Mouse (Mus musculus): ENCODE results near the gene Phf23. TPM values are rescaled to one million over a fixed set of nuclear protein-coding genes. Genes with fewer than 3 reads are reported as not detected.

Phf23 gene
- polyA plus RNA-seq, 1 experiment from 2014 or later = 75.6 TPM

DNA sequence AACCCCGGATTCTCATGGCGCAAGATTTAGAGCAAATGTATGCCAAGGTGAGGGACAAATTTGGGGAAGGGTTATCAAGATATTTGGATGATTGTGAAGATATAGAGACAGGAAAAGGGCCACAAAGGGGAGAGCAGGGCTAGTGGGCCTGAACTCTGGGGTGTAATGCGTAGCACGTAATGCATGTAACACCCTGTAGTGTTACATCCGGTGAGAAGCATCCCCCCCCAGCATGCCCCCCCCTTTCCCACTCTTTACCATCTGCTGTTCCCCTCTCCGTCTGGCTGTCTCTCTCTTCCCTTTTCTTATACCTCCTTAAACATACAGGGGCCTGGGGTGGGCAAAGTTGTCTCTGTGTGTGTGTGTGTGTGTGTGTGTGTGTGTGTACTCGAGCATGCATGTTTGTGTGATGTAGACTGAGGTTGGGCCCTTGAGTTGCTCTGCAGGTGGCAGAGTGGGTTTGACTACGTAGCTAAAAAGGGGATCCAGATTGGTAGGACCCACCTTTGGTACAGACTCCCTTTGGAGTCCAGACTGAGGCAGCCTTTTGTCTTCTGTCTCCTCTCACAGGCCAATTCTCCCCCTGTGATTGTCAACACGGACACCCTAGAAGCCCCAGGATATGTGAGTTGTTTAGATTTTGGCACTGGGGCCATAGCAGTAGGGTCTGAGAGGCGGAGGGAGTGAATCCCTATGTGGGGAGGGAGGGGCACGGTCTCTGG, 34.4 kb downstream of the Phf23 start:
- Histone ChIP-seq H3K4me2 (replicated peaks) (peak overlapping the region; percentile 48), H3K4me3 (peak overlapping the region; percentile 30), H3K9me3 (no peaks in the 10 kb centered on the region), H3K9ac (replicated peaks) (peak overlapping the region; percentile 34), H3K4me1 (peaks cover 59% of the 10 kb centered on the region), H3K27ac (replicated peaks) (peak overlapping the region; percentile 95), H3K36me3 (peaks cover 26% of the 10 kb centered on the region), H3K27me3 (no peaks in the 10 kb centered on the region)
- ATAC-seq (replicated peaks) = peak; percentile 63
- WGBS = 16% methylated on average over 11 of the region's 11 CpGs

DNA sequence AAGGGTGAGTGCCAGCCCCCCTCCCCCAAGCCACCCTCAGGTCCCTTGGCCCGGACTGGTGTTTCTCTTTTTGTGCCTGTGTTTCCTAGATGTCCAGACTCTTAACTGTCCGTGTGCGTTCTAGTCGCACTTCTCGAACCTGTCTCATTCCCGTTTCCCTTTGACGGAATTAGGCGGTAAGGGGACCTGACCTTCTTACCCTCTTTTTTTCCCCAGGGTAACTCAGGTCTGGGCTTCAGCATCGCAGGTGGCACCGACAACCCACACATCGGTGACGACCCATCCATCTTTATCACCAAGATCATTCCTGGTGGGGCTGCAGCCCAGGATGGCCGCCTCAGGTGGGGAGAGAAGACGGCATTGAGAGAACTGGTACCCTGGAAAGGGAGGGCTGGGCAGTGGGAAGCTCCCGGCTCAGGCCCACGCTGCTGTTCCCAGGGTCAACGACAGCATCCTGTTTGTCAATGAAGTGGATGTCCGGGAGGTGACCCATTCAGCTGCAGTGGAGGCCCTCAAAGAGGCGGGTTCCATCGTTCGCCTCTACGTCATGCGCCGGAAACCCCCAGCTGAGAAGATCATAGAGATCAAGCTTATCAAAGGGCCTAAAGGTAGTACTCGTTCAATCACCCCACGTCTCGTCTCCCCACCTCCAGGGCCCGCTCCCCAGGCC, 35.2 kb downstream of the Phf23 start:
- 93% methylated on average over 28 of the region's 28 CpGs for WGBS
- H3K9me3 ChIP-seq = no peaks in the 10 kb centered on the region
- H3K4me3 ChIP-seq = peak overlapping the region; percentile 30
- H3K27me3 ChIP-seq = no peaks in the 10 kb centered on the region
- H3K4me1 ChIP-seq = peaks cover 54% of the 10 kb centered on the region
- no peak for ATAC-seq (replicated peaks)
- peaks cover 26% of the 10 kb centered on the region for H3K36me3 ChIP-seq
- peak overlapping the region; percentile 95 for H3K27ac ChIP-seq (replicated peaks)
- H3K4me2 ChIP-seq (replicated peaks) = peak overlapping the region; percentile 48
- H3K9ac ChIP-seq (replicated peaks) = peak overlapping the region; percentile 34

DNA sequence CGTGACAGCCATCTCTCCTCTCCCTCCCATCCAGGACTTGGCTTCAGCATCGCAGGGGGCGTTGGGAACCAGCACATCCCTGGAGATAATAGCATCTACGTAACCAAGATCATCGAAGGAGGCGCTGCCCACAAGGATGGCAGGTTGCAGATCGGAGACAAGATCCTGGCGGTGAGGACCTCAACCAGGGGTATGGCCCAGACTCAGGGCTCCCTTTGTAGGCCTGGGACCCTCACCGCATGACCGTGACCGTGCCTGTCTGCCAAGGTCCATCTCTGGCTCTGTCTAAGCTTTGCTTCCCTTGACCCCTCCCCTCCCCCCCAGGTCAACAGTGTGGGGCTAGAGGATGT, 35.7 kb downstream of the Phf23 start:
- Histone ChIP-seq H3K27ac (replicated peaks) (peak overlapping the region; percentile 95; the same call in 1 of the 2 replicates), H3K4me2 (replicated peaks) (no peak overlapping the region), H3K9me3 (no peaks in the 10 kb centered on the region), H3K9ac (replicated peaks) (no peak overlapping the region), H3K4me1 (peaks cover 49% of the 10 kb centered on the region), H3K4me3 (no peak overlapping the region), H3K27me3 (no peaks in the 10 kb centered on the region), H3K36me3 (peaks cover 26% of the 10 kb centered on the region)
- ATAC-seq (replicated peaks) = no peak
- 97% methylated on average over 11 of the region's 11 CpGs for WGBS

DNA sequence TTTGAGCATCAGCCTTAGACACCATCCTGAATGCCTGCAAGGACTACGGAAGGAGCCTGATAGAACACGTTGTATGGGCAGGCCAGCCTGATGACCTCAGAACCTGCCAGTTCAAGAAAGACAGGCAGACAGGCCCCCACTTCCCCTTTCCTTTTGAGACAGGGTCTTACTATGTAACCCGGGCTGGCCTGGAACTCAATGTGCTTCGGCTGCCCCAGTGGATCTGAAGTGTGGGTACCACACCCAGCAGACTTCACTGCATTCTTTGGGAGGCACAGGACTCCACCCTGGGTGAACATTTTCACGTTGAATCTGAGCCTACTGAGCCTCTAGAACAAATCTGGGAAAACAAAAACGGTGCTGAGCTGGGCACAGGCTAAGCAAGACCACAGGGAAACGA, 42.6 kb downstream of the Phf23 start:
- peaks cover 43% of the 10 kb centered on the region for H3K36me3 ChIP-seq
- no peak overlapping the region for H3K9ac ChIP-seq (replicated peaks)
- no peak overlapping the region for H3K27ac ChIP-seq (replicated peaks)
- no peak overlapping the region for H3K4me3 ChIP-seq
- WGBS = 82% methylated on average over 7 of the region's 7 CpGs
- H3K27me3 ChIP-seq = no peaks in the 10 kb centered on the region
- H3K9me3 ChIP-seq = no peaks in the 10 kb centered on the region
- no peak overlapping the region for H3K4me2 ChIP-seq (replicated peaks)
- ATAC-seq (replicated peaks) = no peak
- no peaks in the 10 kb centered on the region for H3K4me1 ChIP-seq

DNA sequence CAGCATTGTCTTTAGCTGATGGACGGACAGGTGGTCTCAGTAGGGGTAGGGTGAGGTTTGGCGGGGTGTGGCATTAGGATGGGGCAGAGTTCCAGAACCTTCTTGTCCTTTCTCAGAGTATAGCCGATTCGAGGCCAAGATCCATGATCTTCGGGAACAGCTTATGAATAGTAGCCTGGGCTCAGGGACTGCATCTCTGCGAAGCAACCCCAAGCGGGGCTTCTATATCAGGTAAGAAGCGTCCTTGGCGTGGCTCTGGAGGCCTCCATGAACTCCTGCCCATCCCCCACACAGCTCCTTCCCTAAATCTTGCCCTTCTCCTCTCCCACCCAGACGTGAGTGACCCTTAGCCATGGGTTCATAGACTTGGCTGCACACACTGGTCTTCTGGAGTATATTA, 44.1 kb downstream of the Phf23 start:
- Histone ChIP-seq H3K9me3 (no peaks in the 10 kb centered on the region), H3K36me3 (peaks cover 52% of the 10 kb centered on the region), H3K4me3 (no peak overlapping the region), H3K27me3 (no peaks in the 10 kb centered on the region), H3K9ac (replicated peaks) (no peak overlapping the region), H3K27ac (replicated peaks) (no peak overlapping the region), H3K4me2 (replicated peaks) (no peak overlapping the region), H3K4me1 (no peaks in the 10 kb centered on the region)
- WGBS = 92% methylated on average over 10 of the region's 10 CpGs
- ATAC-seq (replicated peaks) = no peak

DNA sequence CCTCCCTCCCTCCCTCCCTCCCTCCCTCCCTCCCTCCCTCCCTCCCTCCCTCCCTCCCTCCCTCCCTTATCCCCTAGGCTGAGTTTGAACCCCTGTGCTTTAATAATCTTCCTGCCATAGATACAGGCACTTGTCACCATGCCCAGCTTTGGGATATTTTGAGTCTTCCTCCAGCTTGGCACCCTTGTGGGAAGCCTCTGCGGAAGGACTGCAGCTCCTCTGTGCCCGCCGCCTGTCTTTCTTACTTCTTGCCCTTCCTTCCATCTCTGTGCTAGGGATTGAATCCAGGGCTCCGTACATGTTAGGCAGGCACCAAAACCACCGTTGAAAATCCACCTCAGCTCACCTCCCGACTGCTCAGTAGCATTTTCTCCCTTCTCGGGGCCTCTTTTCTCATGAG, 44.6 kb downstream of the Phf23 start:
- Histone ChIP-seq H3K4me2 (replicated peaks) (no peak overlapping the region), H3K4me1 (no peaks in the 10 kb centered on the region), H3K9ac (replicated peaks) (no peak overlapping the region), H3K4me3 (no peak overlapping the region), H3K36me3 (peaks cover 56% of the 10 kb centered on the region), H3K9me3 (no peaks in the 10 kb centered on the region), H3K27ac (replicated peaks) (no peak overlapping the region), H3K27me3 (no peaks in the 10 kb centered on the region)
- no peak for ATAC-seq (replicated peaks)
- 90% methylated on average over 7 of the region's 7 CpGs for WGBS

DNA sequence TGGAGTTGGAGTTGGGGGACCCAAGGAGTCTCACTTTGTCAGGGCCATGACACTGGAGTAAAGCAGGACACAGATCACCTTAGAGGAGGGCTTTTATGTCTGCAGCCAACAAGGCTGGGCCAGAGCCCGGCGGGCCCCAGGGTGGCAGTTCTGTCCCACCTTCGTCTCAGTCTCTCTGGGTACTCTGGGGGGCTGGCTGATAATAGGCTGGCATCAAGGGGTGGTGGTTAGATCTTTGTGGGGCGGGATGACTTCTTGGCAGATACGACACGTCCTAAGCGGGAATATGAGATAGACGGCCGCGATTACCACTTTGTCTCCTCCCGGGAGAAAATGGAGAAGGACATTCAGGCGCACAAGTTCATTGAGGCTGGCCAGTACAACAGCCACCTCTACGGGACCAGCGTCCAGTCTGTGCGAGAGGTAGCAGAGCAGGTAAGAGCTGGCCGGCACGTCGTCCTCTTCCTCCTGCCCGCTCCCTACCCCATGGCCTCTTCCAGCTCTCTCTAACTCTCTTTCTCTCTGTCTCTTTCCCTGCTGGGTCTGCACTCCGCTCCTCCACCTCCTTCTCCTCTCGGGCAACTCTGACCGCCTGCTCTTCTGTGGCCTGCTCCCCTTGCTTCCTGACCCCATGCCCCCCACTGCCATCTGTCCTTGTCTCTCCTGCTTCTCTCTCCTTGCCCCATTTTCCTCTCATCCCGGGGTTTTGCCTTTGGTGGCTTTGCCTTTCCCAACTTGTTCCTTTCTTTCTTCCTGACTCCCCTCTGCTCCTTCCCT, 46.9 kb downstream of the Phf23 start:
- Histone ChIP-seq H3K4me3 (no peak overlapping the region), H3K36me3 (peaks cover 60% of the 10 kb centered on the region), H3K9ac (replicated peaks) (no peak overlapping the region), H3K4me1 (no peaks in the 10 kb centered on the region), H3K27me3 (no peaks in the 10 kb centered on the region), H3K4me2 (replicated peaks) (no peak overlapping the region), H3K9me3 (no peaks in the 10 kb centered on the region), H3K27ac (replicated peaks) (no peak overlapping the region)
- WGBS = 91% methylated on average over 23 of the region's 23 CpGs
- ATAC-seq (replicated peaks) = no peak

DNA sequence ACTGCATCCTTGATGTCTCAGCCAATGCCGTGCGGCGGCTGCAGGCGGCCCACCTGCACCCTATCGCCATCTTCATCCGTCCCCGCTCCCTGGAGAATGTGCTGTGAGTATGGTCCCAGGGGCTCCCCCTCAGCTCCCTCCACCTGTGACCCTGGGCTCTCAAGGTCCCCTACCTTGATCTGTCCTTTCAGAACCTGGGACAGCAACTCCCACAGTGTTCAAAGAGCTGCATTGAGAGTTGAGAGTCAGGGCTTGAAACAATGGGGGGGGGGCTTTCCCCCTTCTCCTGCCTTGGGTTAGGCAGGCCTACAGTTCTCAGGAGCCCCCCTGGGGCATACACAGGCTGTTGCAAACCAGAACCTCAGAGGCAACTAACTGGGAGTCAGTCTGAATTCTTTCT, 48.1 kb downstream of the Phf23 start:
- Histone ChIP-seq H3K9ac (replicated peaks) (no peak overlapping the region), H3K27me3 (no peaks in the 10 kb centered on the region), H3K4me2 (replicated peaks) (no peak overlapping the region), H3K27ac (replicated peaks) (0 out of 2 replicates have a peak overlapping the region, but pooled peaks have one; percentile 19), H3K36me3 (peaks cover 53% of the 10 kb centered on the region), H3K4me3 (no peak overlapping the region), H3K4me1 (no peaks in the 10 kb centered on the region), H3K9me3 (no peaks in the 10 kb centered on the region)
- WGBS = 83% methylated on average over 7 of the region's 7 CpGs
- no peak for ATAC-seq (replicated peaks)

DNA sequence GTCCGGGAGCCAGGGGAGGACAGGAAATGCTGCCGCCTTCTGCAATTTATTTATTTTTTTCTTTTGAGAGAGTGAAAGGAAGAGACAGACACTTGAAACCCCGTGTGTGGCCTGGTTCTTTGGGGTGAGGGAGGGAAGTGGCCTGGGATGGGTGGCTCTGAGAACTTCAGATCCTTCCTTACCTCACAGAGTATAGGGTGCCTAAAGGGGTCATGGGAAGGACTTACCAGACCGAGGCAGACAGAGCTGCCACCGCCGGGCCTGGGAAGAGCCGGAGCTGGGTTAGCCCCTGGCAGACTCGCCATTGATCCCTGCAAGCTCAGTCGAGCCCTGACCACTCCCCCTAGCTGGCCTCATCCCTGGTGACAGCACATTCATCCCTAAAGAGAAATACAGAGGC, 49.9 kb downstream of the Phf23 start:
- no peak for ATAC-seq (replicated peaks)
- Histone ChIP-seq H3K27me3 (no peaks in the 10 kb centered on the region), H3K36me3 (peaks cover 39% of the 10 kb centered on the region), H3K4me3 (no peak overlapping the region), H3K9me3 (no peaks in the 10 kb centered on the region), H3K9ac (replicated peaks) (no peak overlapping the region), H3K4me1 (no peaks in the 10 kb centered on the region), H3K27ac (replicated peaks) (no peak overlapping the region), H3K4me2 (replicated peaks) (no peak overlapping the region)
- 37% methylated on average over 9 of the region's 9 CpGs for WGBS

DNA sequence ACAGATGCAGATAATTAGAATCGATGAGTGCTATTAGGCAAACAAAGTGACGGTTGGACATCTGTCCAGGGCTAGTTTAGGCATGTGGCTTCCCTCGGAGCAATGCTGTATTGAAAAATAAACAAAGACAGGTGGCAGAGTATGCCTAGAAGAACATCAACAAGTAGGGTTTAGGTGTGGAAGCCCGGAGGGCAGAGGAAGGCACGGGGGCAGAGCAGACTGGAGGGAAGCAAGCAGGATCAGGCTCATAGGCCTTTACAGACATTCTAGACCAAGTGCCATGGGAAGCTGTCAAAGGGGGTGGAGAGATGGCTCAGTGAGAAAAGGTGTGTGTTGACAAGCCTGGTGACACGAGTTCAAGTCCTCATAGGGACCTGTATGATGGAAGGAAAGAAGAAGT, 53.8 kb downstream of the Phf23 start:
- peaks cover 10% of the 10 kb centered on the region for H3K36me3 ChIP-seq
- WGBS = 58% methylated on average over 6 of the region's 6 CpGs
- H3K9me3 ChIP-seq = no peaks in the 10 kb centered on the region
- ATAC-seq (replicated peaks) = no peak
- H3K4me3 ChIP-seq = no peak overlapping the region
- no peak overlapping the region for H3K27ac ChIP-seq (replicated peaks)
- no peaks in the 10 kb centered on the region for H3K27me3 ChIP-seq
- H3K9ac ChIP-seq (replicated peaks) = no peak overlapping the region
- H3K4me1 ChIP-seq = no peaks in the 10 kb centered on the region
- no peak overlapping the region for H3K4me2 ChIP-seq (replicated peaks)

All from forebrain, embryonic 15.5 days (tissue).